Mouse (Mus musculus) c-Kit-positive CD71-positive TER-119-positive erythroid progenitor cells, embryonic 14.5 days (primary cell): ENCODE results near the gene Elk4.

Experiments used
- DNase-seq: peaks from one replicate; pipeline ENCODE4 v3.0.0-alpha.2; 2013; ENCODE audit warnings: low spot score

Gene Elk4

DNA sequence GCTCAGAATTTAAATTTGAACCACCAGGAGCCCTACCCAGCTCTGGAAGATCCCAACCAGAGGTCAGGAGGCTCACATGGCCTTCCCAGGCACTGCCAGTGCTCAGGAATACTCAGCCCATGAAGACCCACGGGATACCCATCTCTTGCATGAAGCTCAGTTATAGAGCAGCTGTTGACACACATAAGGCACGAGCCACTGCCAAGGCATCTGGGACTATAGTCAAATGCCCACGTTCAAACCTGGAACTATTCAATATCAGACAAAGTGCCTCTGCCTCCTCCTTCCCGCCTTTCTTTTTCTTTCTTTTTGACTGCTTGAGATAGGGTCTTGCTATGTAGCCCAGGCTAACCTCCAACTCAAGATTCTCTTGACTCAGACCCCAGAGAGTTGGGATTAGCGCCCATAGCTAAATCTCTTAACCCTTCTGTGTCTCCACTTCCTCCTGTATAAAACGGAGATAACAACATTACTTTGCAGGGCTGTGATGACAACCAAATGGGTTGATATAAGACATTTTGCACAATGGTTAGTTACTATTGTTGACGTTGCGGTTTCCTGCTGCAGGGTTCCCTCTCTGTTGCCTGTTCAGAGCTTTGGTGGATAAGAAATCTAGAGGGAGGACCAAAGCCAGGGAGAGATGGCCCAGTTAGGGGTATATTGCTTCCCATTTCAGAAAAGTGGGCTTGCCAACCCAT lies 58.2 kb downstream of the Elk4 start:
- no peak for DNase-seq

DNA sequence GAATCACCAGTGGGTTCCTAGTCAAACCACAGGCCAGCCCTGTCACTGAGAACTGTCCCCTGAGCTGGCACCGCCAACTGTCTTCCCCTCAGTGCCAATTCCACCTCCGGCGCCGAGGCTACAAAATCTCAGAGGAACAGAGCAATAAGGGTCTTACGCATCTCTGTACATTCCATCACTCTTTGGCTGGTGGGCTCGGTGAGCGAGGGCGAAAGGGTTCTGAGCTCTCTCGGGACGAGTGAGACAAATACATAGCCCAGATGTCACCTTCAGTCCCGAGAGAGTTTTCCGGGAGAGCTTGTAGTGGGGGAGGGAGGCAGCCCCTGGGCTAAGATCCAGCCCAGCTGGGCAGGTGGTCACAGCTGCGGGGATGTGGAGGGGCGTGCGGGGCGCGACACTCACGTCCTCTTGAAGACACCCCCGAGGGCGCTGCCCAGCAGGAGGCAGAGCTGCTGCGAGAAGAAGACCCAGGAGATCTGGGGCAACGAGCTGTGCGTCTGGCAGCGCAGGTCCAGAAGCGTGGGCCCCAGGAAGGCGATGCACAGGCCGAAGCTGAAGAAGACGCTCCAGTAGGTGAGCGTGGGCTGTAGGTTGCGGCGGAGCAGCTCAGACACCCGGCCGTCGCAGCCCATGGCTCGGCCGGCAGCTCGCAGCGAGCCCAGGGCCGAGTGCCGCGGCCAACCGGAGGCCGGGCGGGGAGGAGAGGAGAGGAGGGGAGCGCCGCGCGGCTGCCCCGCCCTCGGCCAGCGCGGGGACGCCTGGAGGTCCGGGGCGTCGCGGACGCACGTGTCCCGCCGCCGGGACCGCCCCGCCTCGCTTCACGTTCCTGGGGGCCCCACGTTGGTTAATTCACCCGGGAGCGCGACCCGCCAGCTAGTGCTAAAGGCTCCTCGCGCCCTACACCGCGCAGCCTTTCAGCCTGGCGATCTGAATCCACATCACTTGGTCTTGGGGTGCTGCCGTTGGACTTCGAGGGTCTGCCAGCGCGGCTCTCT lies 60.2 kb downstream of the Elk4 start, which contains the start of gene Mfsd4a:
TSS of gene Mfsd4a (minus strand) at position 802 of the 995 bp plus-strand sequence.
- DNase-seq = no peak

DNA sequence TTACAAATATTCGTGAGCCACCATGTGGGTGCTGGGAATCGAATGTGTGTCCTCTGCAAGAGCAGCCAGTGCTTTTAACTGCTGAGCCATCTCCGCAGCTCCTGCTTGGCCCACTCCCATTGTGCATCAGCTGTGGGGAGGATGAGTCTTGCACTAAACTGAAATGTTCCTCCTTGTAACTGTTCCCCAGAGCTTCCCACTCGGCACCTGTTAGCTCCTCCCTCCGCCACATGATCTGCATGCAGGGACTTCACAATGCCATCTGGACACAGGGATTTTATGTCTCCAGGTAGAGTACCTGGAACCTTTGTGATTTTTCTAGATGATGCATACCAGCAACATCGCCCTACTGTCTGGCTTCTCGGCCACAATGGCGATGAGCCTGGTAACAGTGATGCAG lies 62.0 kb downstream of the Elk4 start:
- DNase-seq = no peak

DNA sequence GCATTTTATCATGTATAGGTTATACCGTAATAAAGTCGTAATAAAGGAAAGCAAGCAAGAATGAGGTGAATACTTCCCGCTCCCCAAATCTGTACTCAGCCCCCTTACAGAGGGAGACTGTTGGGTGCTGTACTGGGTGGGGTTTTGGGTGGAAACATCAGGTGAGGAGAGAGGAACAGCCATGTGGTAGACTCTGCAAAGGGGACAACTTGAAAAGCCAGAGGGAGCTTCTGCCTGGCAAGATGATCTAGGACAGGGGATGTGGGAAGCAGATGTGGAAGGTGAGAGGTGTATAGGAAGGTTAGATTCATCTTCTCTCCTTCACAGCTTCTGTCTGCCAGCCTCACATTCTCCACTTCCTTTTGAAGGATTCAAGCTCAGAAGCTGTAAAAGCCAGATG lies 63.3 kb downstream of the Elk4 start:
- DNase-seq = no peak

DNA sequence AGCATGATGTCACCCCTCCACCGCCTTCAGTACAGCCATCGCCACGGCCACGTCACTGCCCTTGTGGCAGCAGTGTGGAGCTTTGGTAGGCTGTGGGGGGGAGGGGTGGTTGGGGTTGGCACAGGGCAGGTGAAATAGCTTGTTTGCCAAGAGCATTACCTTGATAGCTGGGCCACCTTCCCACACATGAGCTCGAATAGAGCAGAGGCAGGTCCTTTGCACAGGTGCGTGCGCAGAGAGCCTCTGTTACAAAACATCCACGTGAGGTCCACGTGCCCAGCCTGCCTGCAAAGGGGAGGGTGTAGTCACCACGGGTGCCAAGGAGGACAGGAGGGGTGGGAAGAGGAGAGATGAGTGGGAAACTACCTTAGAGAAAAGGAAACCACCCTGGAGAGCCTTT lies 68.2 kb downstream of the Elk4 start:
- DNase-seq = no peak

DNA sequence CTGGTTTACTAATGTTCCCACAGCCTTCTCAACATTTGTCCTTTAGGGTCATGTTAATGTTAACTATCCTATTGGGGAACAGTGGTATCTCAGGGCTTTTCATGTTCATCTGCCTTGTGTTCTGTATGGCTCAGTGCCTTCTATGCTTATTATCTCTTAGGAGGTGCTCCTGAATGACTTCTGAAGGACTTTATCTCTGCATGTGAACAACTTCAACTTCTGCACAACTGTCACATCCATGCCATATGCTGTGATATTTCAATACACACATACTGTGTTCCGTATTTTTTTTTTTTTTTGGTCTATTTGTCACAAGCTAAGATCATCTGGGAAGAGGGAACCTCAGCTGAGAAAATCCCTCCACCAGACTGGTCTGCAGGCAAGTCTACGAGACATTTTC lies 71.0 kb downstream of the Elk4 start:
- DNase-seq = no peak
